Mouse (Mus musculus) NIH3T3 (cell line): ENCODE results near the gene Rtn4rl1.
"Not testable (repeated sequence)": the region's sequence is repeated elsewhere in the genome, so short reads cannot be mapped to it uniquely, and the experiment has no call there.

Source experiments
- DNase-seq: peaks from one replicate; pipeline ENCODE4 v3.0.0-alpha.2; 2012; ENCODE audit warnings: low read depth

The Rtn4rl1 gene

GRCm38 (mm10) chr11:75278115-75278514 lies 84.5 kb downstream of the Rtn4rl1 start:
- DNase-seq = no peak

GRCm38 (mm10) chr11:75279013-75279341 lies 85.4 kb downstream of the Rtn4rl1 start:
- DNase-seq = no peak

DNA sequence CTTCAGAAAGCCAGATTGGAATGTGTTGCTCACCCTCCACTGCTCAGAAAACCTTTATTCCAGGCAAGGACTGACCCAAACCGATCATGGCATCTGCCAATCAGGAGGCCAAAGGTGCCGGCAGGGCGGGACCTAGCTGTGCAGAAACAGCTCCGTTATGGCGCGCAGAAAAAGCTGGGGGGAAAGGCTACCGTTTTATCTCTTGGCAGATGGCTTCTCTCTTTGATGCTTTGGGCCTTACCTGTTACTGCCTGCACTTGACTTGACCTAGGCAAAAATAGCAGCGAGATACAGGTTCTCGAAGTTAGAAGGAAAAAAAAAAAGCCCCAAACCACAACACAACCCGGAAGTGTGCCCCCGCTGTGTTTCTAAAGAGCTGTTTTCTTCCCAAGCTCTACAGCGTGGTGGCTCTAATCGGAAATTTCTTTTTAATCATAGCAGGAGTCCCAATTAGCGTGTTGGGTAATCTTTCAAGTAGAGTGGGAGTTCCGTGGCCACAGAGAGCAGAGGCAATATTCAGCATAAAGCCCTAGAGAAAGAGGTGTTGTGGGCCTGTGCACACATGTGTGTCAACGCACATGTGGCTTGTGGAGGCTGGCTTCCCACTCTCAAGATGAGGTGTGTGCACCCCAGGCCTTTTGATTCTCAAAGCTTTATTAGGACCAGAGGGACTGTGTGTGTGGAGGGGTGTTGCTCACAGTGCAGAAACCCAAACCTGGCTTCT lies 85.9 kb downstream of the Rtn4rl1 start:
- DNase-seq = peak; percentile 32

- DNase-seq = no peak
Measured at GRCm38 (mm10) chr11:75280066-75280410, 86.5 kb downstream of the Rtn4rl1 start.

GRCm38 (mm10) chr11:75280435-75281001 lies 86.9 kb downstream of the Rtn4rl1 start:
- DNase-seq = no peak

DNA sequence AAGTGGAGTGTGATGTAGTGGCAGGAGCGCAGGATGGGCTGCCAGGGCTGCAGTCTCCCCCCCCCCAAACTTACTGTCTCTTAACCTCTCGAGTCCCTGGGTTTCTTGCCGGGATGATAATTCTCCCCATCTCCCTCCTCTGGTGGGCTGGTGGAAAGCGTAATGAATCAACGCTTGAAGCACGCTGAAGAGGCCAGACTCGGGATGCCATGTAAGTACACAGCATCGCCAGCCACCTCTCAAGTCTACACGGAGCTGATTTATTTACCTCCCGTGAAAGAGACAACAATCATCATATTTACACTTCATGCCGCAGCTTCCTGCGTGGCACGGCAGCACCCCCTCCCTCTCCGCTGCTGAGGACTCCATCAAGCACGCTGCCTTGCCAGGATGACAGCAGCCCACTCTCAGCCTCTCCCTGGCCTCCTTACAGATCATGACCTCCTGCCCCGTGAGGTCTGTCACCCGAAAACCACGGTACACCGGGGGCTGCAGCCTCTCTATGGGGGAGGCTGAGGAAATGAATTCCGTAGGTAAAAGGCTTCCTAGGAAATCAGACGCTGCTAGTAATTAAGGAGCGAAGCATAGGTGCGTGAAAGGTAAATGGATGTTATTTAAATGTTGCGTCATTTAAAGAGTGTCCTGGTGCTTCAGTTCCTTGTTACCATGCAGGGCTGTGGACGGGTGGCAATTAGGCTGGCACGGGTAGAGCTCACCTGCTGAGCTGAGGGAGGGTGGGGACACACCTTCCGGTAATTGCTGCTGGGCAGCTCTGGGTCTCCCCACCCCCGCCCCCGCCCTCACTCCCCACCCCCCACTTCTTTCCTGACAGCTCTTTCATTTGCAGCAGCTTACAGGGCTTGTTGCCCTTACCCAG lies 88.0 kb downstream of the Rtn4rl1 start:
- no peak for DNase-seq

- no peak for DNase-seq
Measured at GRCm38 (mm10) chr11:75282496-75283120, 89.0 kb downstream of the Rtn4rl1 start.

- not testable (repeated sequence) for DNase-seq
Measured at GRCm38 (mm10) chr11:75283784-75284183, 90.2 kb downstream of the Rtn4rl1 start.

- DNase-seq = no peak
Measured at GRCm38 (mm10) chr11:75285893-75286467, 92.4 kb downstream of the Rtn4rl1 start.

DNA sequence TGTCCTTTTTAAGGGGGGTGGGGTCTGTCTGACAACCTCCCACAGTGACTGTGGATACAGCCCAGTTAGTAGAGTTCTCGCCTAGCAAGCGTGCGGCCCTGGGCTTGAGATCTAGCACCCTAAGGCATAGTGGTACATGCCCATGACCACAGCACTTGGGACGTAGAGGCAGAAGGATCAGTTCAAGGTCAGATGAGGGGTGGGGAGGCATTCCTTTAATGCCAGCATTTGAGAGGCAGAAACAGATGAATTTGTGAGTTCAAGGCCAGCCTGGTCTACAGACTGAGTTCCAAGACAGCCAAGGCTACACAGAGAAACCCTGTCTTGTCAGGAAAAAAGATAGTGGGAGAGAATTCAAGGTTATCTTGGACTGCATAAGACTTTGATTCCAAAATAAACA lies 93.3 kb downstream of the Rtn4rl1 start:
- no peak for DNase-seq

GRCm38 (mm10) chr11:75287940-75288339 lies 94.4 kb downstream of the Rtn4rl1 start:
- DNase-seq = no peak

DNA sequence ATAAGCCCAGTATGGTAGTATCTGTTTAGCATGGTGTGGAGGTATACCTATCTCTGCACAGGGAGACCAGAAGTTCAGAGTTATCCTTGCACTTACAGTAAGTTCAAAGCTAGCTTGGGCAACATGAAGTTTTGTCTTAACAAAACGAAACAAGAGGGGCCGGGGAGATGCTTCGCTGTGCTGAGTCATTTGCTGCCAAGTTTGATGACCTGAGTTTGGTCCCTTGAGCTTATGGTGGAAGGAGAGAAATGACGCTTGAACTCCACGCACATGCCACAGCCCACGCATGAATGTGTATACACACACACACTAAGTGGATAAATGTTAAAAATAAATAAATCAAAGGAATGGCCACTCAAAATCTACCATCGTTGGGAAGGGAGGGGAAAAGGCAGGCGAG lies 94.9 kb downstream of the Rtn4rl1 start:
- no peak for DNase-seq

DNA sequence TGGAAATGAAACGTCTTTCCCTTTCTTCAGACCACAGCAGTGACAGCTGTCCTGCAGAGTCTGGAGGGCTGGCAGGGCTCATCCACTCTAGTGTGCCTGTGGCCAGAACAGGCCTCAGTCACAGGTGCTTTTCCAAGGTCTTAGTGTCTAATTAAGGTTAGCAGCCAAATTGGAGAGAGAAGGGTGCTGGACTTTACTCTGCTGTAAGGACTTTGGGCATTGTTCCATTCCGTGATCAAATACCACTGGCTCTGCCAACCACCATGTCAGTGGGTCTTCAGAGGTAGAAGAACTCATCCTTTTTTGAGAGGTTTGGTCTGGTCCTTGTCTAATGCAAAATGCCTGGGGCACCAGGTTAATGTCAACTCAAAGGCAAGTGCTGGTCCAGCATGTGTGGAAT lies 95.5 kb downstream of the Rtn4rl1 start:
- DNase-seq = no peak

GRCm38 (mm10) chr11:75290566-75291271 lies 97.1 kb downstream of the Rtn4rl1 start:
- peak; percentile 93 for DNase-seq

DNA sequence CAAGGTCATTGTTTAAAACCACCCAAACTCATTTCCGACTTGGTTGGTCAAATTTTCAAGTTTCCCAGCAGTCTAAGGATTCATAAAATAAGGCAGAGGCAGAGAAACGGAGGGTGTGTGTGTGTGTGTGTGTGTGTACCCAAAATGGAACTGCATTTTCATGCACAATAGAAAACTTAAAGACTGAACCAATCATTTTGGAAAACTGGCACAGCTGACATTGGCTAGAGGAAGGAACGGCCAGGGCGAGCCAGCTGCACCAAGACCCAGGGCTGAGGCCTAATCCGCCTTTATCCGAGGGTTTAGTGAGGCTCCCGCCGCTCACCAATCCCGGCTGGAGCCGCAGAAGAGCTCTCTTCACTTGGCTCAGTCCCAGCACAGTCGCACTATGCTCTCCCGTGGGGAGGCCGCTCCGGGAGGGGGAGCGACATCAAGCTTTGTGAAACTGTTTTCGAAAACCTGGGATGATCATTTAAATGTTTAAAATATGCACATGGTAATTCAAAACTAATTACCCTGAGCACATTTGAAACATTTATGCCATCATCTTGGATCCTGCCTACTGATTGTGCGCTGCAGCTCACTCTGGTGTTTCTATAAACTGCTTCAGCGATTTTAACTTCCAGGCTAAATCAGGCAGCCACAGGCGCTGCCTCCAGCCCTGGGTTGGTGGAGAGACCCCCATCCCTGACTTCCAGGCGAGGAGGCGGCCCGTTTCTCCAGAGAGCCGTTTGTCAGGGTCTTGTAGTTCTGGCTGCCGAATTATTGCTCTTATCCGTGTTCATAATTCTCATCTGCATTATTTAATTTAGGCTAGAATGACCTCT lies 98.0 kb downstream of the Rtn4rl1 start:
- DNase-seq = peak; percentile 51

DNA sequence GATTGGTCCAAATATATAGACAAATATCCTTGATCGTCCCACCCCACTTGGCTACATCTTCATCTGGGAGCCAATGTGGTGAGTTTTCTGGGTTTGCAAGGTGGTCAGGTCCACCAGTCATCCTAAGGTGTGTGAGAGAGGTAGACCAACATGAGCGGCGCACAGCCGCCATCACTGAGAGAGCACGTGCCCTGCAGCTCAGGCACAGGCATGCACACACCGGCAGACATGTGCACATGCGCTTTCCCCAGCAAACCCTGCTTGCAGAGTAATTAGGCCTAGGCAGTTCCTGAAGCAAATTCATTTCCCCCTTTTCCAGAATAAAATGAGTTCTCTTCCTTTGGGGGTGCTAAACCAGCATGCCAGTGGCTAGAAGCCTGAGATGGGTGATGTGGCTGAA lies 98.7 kb downstream of the Rtn4rl1 start:
- no peak for DNase-seq

DNA sequence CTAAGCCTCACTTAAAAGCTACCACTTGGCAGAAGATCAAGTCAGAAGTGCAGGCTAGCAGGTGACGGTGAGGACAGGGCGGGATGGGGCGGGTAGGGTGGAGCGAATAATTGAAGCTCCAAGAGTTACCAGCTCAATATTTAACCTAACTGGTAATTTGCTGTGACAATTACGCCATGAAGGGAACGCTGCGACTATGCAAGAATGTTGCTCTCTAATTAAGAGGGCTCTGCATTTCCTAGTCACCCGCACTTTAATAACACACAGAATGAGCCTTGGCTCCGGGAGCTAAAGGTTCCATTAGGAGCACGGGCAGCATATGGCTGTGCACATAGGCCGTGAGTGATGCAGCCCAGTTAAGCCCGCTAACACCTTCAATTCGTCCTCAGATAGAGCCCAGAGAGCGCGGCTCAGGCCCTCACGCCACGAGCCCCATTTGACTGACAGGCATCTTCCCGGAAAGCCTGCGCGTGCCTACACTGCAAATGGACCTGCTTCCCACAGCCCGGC lies 100.3 kb downstream of the Rtn4rl1 start:
- DNase-seq = no peak

GRCm38 (mm10) chr11:75294862-75295261 lies 101.3 kb downstream of the Rtn4rl1 start:
- DNase-seq = no peak

GRCm38 (mm10) chr11:75295534-75295933 lies 102.0 kb downstream of the Rtn4rl1 start:
- DNase-seq = not testable (repeated sequence)

- no peak for DNase-seq
Measured at GRCm38 (mm10) chr11:75296406-75297005, 102.9 kb downstream of the Rtn4rl1 start.
